Mouse (Mus musculus): ENCODE results near the gene Ndufaf5.

GRCm38 (mm10) chr2:140203756-140204155 is 33.3 kb downstream of the Ndufaf5 start:
- TF ChIP-seq CTCF (IDR thresholded peaks at IDR 0.05) (no peak), EP300 (IDR thresholded peaks at IDR 0.05) (no peak)

All from lung, postnatal 0 days (tissue).